Mouse (Mus musculus): ENCODE results near the gene Gm20388. TPM values are rescaled to one million over a fixed set of nuclear protein-coding genes. Genes with fewer than 3 reads are reported as not detected.

The Gm20388 gene
- polyA plus RNA-seq, 1 experiment from 2014 or later, result not detected

GRCm38 (mm10) chr8:120259206-120259605, 348.6 kb downstream of the Gm20388 start:
- H3K4me3 ChIP-seq (replicated peaks; ENCODE audit: low read length), result no peak overlapping the region
- no peak overlapping the region for H3K27ac ChIP-seq
- H3K27me3 ChIP-seq (ENCODE audit: control insufficient read depth, insufficient read depth, low read length), result no peaks in the 10 kb centered on the region
- no peaks in the 10 kb centered on the region for H3K36me3 ChIP-seq (replicated peaks; ENCODE audit: control insufficient read depth, insufficient read depth)
- peaks cover 17% of the 10 kb centered on the region for H3K4me1 ChIP-seq (replicated peaks; ENCODE audit: control insufficient read depth, insufficient read depth, low read length)
- DNase-seq (ENCODE audit: low spot score), result no peak
- H3K9ac ChIP-seq, result no peak overlapping the region
- H3K9me3 ChIP-seq (ENCODE audit: control insufficient read depth, low read length), result no peaks in the 10 kb centered on the region
- no peak for ATAC-seq (ENCODE audit: low FRiP score)
- H3K4me2 ChIP-seq (replicated peaks), result no peak overlapping the region
- 94% methylated on average over 13 of the region's 13 CpGs for WGBS

GRCm38 (mm10) chr8:120260677-120261076, 350.0 kb downstream of the Gm20388 start:
- no peak for ATAC-seq (ENCODE audit: low FRiP score)
- no peaks in the 10 kb centered on the region for H3K36me3 ChIP-seq (replicated peaks; ENCODE audit: control insufficient read depth, insufficient read depth)
- 79% methylated on average over 5 of the region's 5 CpGs for WGBS

GRCm38 (mm10) chr8:120261338-120262120, 350.9 kb downstream of the Gm20388 start:
- 0 out of 2 replicates have a peak overlapping the region, but pooled peaks have one; percentile 1 for H3K4me2 ChIP-seq (replicated peaks)
- ATAC-seq (ENCODE audit: low FRiP score) (no peak), DNase-seq (ENCODE audit: low spot score) (no peak)
- no peak overlapping the region for H3K27ac ChIP-seq
- no peaks in the 10 kb centered on the region for H3K27me3 ChIP-seq (ENCODE audit: control insufficient read depth, insufficient read depth, low read length)
- WGBS, result 28% methylated on average over 21 of the region's 21 CpGs
- no peaks in the 10 kb centered on the region for H3K36me3 ChIP-seq (replicated peaks; ENCODE audit: control insufficient read depth, insufficient read depth)
- no peak overlapping the region for H3K9ac ChIP-seq
- no peak overlapping the region for H3K4me3 ChIP-seq (replicated peaks; ENCODE audit: low read length)
- H3K4me1 ChIP-seq (replicated peaks; ENCODE audit: control insufficient read depth, insufficient read depth, low read length), result peaks cover 40% of the 10 kb centered on the region
- H3K9me3 ChIP-seq (ENCODE audit: control insufficient read depth, low read length), result no peaks in the 10 kb centered on the region

More at GRCm38 (mm10) chr8:120260677-120261076, 350.0 kb downstream of the Gm20388 start:
- H3K4me1 ChIP-seq (replicated peaks; ENCODE audit: control insufficient read depth, insufficient read depth, low read length), result peaks cover 32% of the 10 kb centered on the region
- no peak overlapping the region for H3K27ac ChIP-seq
- no peaks in the 10 kb centered on the region for H3K9me3 ChIP-seq (ENCODE audit: control insufficient read depth, low read length)
- no peak overlapping the region for H3K4me3 ChIP-seq (replicated peaks; ENCODE audit: low read length)
- no peak overlapping the region for H3K4me2 ChIP-seq (replicated peaks)
- no peak for DNase-seq (ENCODE audit: low spot score)
- no peaks in the 10 kb centered on the region for H3K27me3 ChIP-seq (ENCODE audit: control insufficient read depth, insufficient read depth, low read length)
- peak overlapping the region; percentile 8; the same call in 1 of the 2 replicates for H3K9ac ChIP-seq

GRCm38 (mm10) chr8:120263879-120264278, 353.2 kb downstream of the Gm20388 start:
- H3K27ac ChIP-seq, result no peak overlapping the region
- H3K36me3 ChIP-seq (replicated peaks; ENCODE audit: control insufficient read depth, insufficient read depth), result no peaks in the 10 kb centered on the region
- no peaks in the 10 kb centered on the region for H3K27me3 ChIP-seq (ENCODE audit: control insufficient read depth, insufficient read depth, low read length)
- DNase-seq (ENCODE audit: low spot score) (no peak), ATAC-seq (ENCODE audit: low FRiP score) (no peak)
- no peak overlapping the region for H3K4me2 ChIP-seq (replicated peaks)
- H3K4me1 ChIP-seq (replicated peaks; ENCODE audit: control insufficient read depth, insufficient read depth, low read length), result peaks cover 50% of the 10 kb centered on the region
- H3K9ac ChIP-seq, result no peak overlapping the region
- WGBS, result 90% methylated on average over 5 of the region's 5 CpGs
- H3K4me3 ChIP-seq (replicated peaks; ENCODE audit: low read length), result no peak overlapping the region
- no peaks in the 10 kb centered on the region for H3K9me3 ChIP-seq (ENCODE audit: control insufficient read depth, low read length)

GRCm38 (mm10) chr8:120264388-120264943, 353.8 kb downstream of the Gm20388 start:
- Histone ChIP-seq H3K27me3 (ENCODE audit: control insufficient read depth, insufficient read depth, low read length) (no peaks in the 10 kb centered on the region), H3K27ac (peak overlapping the region; percentile 60), H3K9ac (no peak overlapping the region; the same call in 1 of the 2 replicates), H3K4me2 (replicated peaks) (peak overlapping the region; percentile 23), H3K9me3 (ENCODE audit: control insufficient read depth, low read length) (no peaks in the 10 kb centered on the region), H3K36me3 (replicated peaks; ENCODE audit: control insufficient read depth, insufficient read depth) (no peaks in the 10 kb centered on the region), H3K4me1 (replicated peaks; ENCODE audit: control insufficient read depth, insufficient read depth, low read length) (peaks cover 55% of the 10 kb centered on the region), H3K4me3 (replicated peaks; ENCODE audit: low read length) (no peak overlapping the region)
- DNase-seq (ENCODE audit: low spot score) (no peak), ATAC-seq (ENCODE audit: low FRiP score) (no peak; the same call in 1 of the 2 replicates)
- WGBS, result 35% methylated on average over 13 of the region's 13 CpGs

GRCm38 (mm10) chr8:120264944-120265453, 354.4 kb downstream of the Gm20388 start:
- peak overlapping the region; percentile 60 for H3K27ac ChIP-seq
- no peaks in the 10 kb centered on the region for H3K36me3 ChIP-seq (replicated peaks; ENCODE audit: control insufficient read depth, insufficient read depth)
- H3K9ac ChIP-seq, result no peak overlapping the region
- WGBS, result 2% methylated on average over 16 of the region's 16 CpGs
- peak overlapping the region; percentile 23 for H3K4me2 ChIP-seq (replicated peaks)
- H3K27me3 ChIP-seq (ENCODE audit: control insufficient read depth, insufficient read depth, low read length), result no peaks in the 10 kb centered on the region
- DNase-seq (ENCODE audit: low spot score) (peak; percentile 76), ATAC-seq (ENCODE audit: low FRiP score) (peak; percentile 77)
- peaks cover 57% of the 10 kb centered on the region for H3K4me1 ChIP-seq (replicated peaks; ENCODE audit: control insufficient read depth, insufficient read depth, low read length)
- H3K4me3 ChIP-seq (replicated peaks; ENCODE audit: low read length), result no peak overlapping the region
- H3K9me3 ChIP-seq (ENCODE audit: control insufficient read depth, low read length), result no peaks in the 10 kb centered on the region

- ATAC-seq (ENCODE audit: low FRiP score) (peak; percentile 28; the same call in 1 of the 2 replicates), DNase-seq (ENCODE audit: low spot score) (no peak)
- Histone ChIP-seq H3K27me3 (ENCODE audit: control insufficient read depth, insufficient read depth, low read length) (no peaks in the 10 kb centered on the region), H3K36me3 (replicated peaks; ENCODE audit: control insufficient read depth, insufficient read depth) (no peaks in the 10 kb centered on the region), H3K4me3 (replicated peaks; ENCODE audit: low read length) (no peak overlapping the region), H3K27ac (peak overlapping the region; percentile 60), H3K4me2 (replicated peaks) (no peak overlapping the region), H3K9me3 (ENCODE audit: control insufficient read depth, low read length) (no peaks in the 10 kb centered on the region), H3K9ac (no peak overlapping the region), H3K4me1 (replicated peaks; ENCODE audit: control insufficient read depth, insufficient read depth, low read length) (peaks cover 57% of the 10 kb centered on the region)
- WGBS, result 15% methylated on average over 4 of the region's 4 CpGs
Observed at GRCm38 (mm10) chr8:120265471-120265870, 354.8 kb downstream of the Gm20388 start.

GRCm38 (mm10) chr8:120268541-120268980, 357.9 kb downstream of the Gm20388 start:
- Histone ChIP-seq H3K9me3 (ENCODE audit: control insufficient read depth, low read length) (no peaks in the 10 kb centered on the region), H3K36me3 (replicated peaks; ENCODE audit: control insufficient read depth, insufficient read depth) (no peaks in the 10 kb centered on the region), H3K4me1 (replicated peaks; ENCODE audit: control insufficient read depth, insufficient read depth, low read length) (peaks cover 48% of the 10 kb centered on the region), H3K27me3 (ENCODE audit: control insufficient read depth, insufficient read depth, low read length) (no peaks in the 10 kb centered on the region), H3K4me2 (replicated peaks) (no peak overlapping the region), H3K27ac (0 out of 2 replicates have a peak overlapping the region, but pooled peaks have one; percentile 11), H3K9ac (no peak overlapping the region), H3K4me3 (replicated peaks; ENCODE audit: low read length) (no peak overlapping the region)
- ATAC-seq (ENCODE audit: low FRiP score) (no peak), DNase-seq (ENCODE audit: low spot score) (no peak)
- 59% methylated on average over 19 of the region's 19 CpGs for WGBS

- no peak overlapping the region for H3K4me2 ChIP-seq (replicated peaks)
- 46% methylated on average over 13 of the region's 13 CpGs for WGBS
- no peak for DNase-seq (ENCODE audit: low spot score)
- no peaks in the 10 kb centered on the region for H3K9me3 ChIP-seq (ENCODE audit: control insufficient read depth, low read length)
- no peaks in the 10 kb centered on the region for H3K27me3 ChIP-seq (ENCODE audit: control insufficient read depth, insufficient read depth, low read length)
- ATAC-seq (ENCODE audit: low FRiP score), result peak; percentile 67
- no peak overlapping the region for H3K27ac ChIP-seq
- H3K4me3 ChIP-seq (replicated peaks; ENCODE audit: low read length), result no peak overlapping the region
- no peaks in the 10 kb centered on the region for H3K36me3 ChIP-seq (replicated peaks; ENCODE audit: control insufficient read depth, insufficient read depth)
- peaks cover 39% of the 10 kb centered on the region for H3K4me1 ChIP-seq (replicated peaks; ENCODE audit: control insufficient read depth, insufficient read depth, low read length)
- no peak overlapping the region for H3K9ac ChIP-seq
Observed at GRCm38 (mm10) chr8:120270449-120270848, 359.8 kb downstream of the Gm20388 start.
